18 mouse cellular contexts compared by ENCODE assay signal in the genomic region with DNA sequence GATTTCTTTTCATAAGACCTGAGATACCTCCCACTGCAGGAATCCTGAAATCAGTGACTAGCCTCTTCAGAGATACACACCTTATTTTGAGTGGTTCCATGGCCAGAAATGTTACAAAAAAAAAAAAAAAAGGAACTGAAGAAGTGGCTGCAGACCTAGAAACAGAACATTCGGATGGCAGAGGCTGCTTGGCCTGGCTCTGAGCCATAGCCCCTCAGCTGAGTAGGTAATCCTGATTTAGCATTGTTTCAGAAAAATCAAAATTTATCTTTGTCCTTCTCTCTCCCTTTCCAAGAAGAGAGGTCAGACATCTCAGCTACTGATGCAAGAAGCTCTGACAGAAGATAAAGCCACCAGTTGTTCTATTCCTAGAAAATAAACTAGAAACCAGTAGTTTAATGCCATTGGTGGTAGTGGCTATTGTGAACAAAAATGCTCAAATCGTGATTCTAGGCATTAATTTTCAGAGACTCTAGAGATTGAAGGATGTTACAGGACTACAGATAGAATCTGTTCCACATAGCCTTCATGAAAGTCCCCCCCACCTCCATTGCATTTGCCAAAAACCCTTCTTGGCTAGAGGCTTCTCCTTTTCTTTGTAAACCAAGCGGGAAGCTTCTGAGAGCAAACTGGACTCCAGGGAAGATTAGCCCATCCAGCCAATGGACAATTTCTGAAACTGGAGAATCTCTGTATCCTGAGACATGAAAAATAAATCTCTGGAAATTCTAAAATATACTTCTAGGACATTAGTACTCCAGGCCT. TPM values are rescaled to one million over a fixed set of nuclear protein-coding genes. Genes with fewer than 3 reads are reported as not detected.
DNase-seq lines count a peak whose midpoint lies in the region; ATAC-seq lines count a peak whose summit lies in the region.
"Had no signal": no experiment of that assay in that cellular context is flagged by ENCODE, and none has a peak within 500 bp of the region (broad histone marks: within the 10 kb centered on the region; RNA-seq: fewer than 3 reads in every experiment).

No protein-coding gene starts in this region.

- H3K9me3 ChIP-seq in hindbrain, embryonic 13.5 days, result no peaks in the 10 kb centered on the region
- H3K9me3 ChIP-seq in hindbrain, embryonic 11.5 days (ENCODE audit: control insufficient read depth, low read length), result no peaks in the 10 kb centered on the region
- no peaks in the 10 kb centered on the region for H3K9me3 ChIP-seq in midbrain, embryonic 12.5 days
- no peaks in the 10 kb centered on the region for H3K9me3 ChIP-seq in neural tube, embryonic 15.5 days (replicated peaks)
- H3K9me3 ChIP-seq: liver, embryonic 15.5 days had no signal

- H3K27me3 ChIP-seq in hindbrain, embryonic 13.5 days, result peaks cover 96% of the 10 kb centered on the region
- peaks cover 81% of the 10 kb centered on the region for H3K27me3 ChIP-seq in hindbrain, embryonic 11.5 days (ENCODE audit: control insufficient read depth, insufficient read depth, low read length)
- peaks cover 91% of the 10 kb centered on the region for H3K27me3 ChIP-seq in midbrain, embryonic 12.5 days
- peaks cover 70% of the 10 kb centered on the region for H3K27me3 ChIP-seq in neural tube, embryonic 15.5 days (replicated peaks)
- H3K27me3 ChIP-seq: CH12.LX had no signal

- no peak overlapping the region for H3K4me3 ChIP-seq in hindbrain, embryonic 13.5 days
- no peak overlapping the region for H3K4me3 ChIP-seq in hindbrain, embryonic 11.5 days (ENCODE audit: low read depth, low read length)
- H3K4me3 ChIP-seq in midbrain, embryonic 12.5 days, result no peak overlapping the region
- H3K4me3 ChIP-seq in neural tube, embryonic 15.5 days (replicated peaks), result no peak overlapping the region
- H3K4me3 ChIP-seq: liver, embryonic 15.5 days had no signal

- peaks cover 7% of the 10 kb centered on the region for H3K4me1 ChIP-seq in hindbrain, embryonic 13.5 days (replicated peaks)
- peaks cover 3% of the 10 kb centered on the region; the same call in 1 of the 2 replicates for H3K4me1 ChIP-seq in hindbrain, embryonic 11.5 days (replicated peaks; ENCODE audit: control insufficient read depth, insufficient read depth, low read length)
- H3K4me1 ChIP-seq in midbrain, embryonic 12.5 days, result peaks cover 14% of the 10 kb centered on the region
- peaks cover 15% of the 10 kb centered on the region for H3K4me1 ChIP-seq in neural tube, embryonic 15.5 days
- H3K4me1 ChIP-seq: liver, embryonic 15.5 days had no signal

- no peak overlapping the region for H3K4me2 ChIP-seq in hindbrain, embryonic 13.5 days
- no peak overlapping the region for H3K4me2 ChIP-seq in hindbrain, embryonic 11.5 days (replicated peaks; ENCODE audit: low read depth, low read length)
- H3K4me2 ChIP-seq in midbrain, embryonic 12.5 days (replicated peaks), result no peak overlapping the region; the same call in 1 of the 2 replicates
- H3K4me2 ChIP-seq in neural tube, embryonic 15.5 days, result no peak overlapping the region
- H3K4me2 ChIP-seq: heart, embryonic 11.5 days; liver, embryonic 15.5 days had no signal

- H3K9ac ChIP-seq in hindbrain, embryonic 13.5 days, result no peak overlapping the region; the same call in 1 of the 2 replicates
- no peak overlapping the region for H3K9ac ChIP-seq in hindbrain, embryonic 11.5 days (ENCODE audit: low read depth, low read length)
- H3K9ac ChIP-seq in midbrain, embryonic 12.5 days (replicated peaks), result no peak overlapping the region
- no peak overlapping the region for H3K9ac ChIP-seq in neural tube, embryonic 15.5 days (replicated peaks)
- H3K9ac ChIP-seq: liver, embryonic 15.5 days had no signal

- no peak for ATAC-seq in hindbrain, embryonic 13.5 days (ENCODE audit: low FRiP score)
- no peak for ATAC-seq in hindbrain, embryonic 11.5 days (ENCODE audit: low FRiP score)
- no peak for ATAC-seq in midbrain, embryonic 12.5 days (ENCODE audit: low FRiP score, low read depth)
- ATAC-seq in neural tube, embryonic 15.5 days (ENCODE audit: low FRiP score), result no peak

- H3K36me3 ChIP-seq in hindbrain, embryonic 13.5 days, result no peaks in the 10 kb centered on the region
- no peaks in the 10 kb centered on the region for H3K36me3 ChIP-seq in hindbrain, embryonic 11.5 days (ENCODE audit: control insufficient read depth, insufficient read depth, low read length)
- H3K36me3 ChIP-seq in midbrain, embryonic 12.5 days, result no peaks in the 10 kb centered on the region
- no peaks in the 10 kb centered on the region for H3K36me3 ChIP-seq in neural tube, embryonic 15.5 days
- H3K36me3 ChIP-seq: liver, embryonic 15.5 days had no signal

- 29% methylated on average over 3 of the region's 3 CpGs for WGBS in hindbrain, embryonic 13.5 days
- 22% methylated on average over 3 of the region's 3 CpGs for WGBS in hindbrain, embryonic 11.5 days
- 21% methylated on average over 3 of the region's 3 CpGs for WGBS in midbrain, embryonic 12.5 days
- 38% methylated on average over 3 of the region's 3 CpGs for WGBS in neural tube, embryonic 15.5 days

- intact Hi-C loops in heart, postnatal 10 days (cut with DNase I), result no loop called here

- DNase-seq in cerebellum, adult 11-12 months, result peak; percentile 30
- no peak for DNase-seq in cerebellum, adult 18-20 months
- no peak for DNase-seq in hindbrain, embryonic 11.5 days (ENCODE audit: low spot score)
- no peak for DNase-seq in gastrocnemius, adult 18-20 months (ENCODE audit: low spot score)
- no peak for DNase-seq in heart, postnatal 10 days
- DNase-seq: adrenal gland, postnatal 10 days; gastrocnemius, postnatal 36 days; kidney, adult 8-10 months; lung, postnatal 14 days had no signal

- peak overlapping the region; percentile 50 for H3K27ac ChIP-seq in hindbrain, embryonic 13.5 days
- H3K27ac ChIP-seq in hindbrain, embryonic 11.5 days (ENCODE audit: low read depth, low read length), result no peak overlapping the region
- peak overlapping the region; percentile 35; the same call in 1 of the 2 replicates for H3K27ac ChIP-seq in midbrain, embryonic 12.5 days (replicated peaks)
- peak overlapping the region; percentile 30; the same call in 1 of the 2 replicates for H3K27ac ChIP-seq in neural tube, embryonic 15.5 days (replicated peaks)
- H3K27ac ChIP-seq: liver, embryonic 15.5 days had no signal

RNA-seq across cellular contexts. Expression of gene Zic1, which starts 8.4 kb away (rescaled TPM):
- polyA plus RNA-seq in hindbrain, embryonic 13.5 days (2015; fragmentation: Nextera tagmentation; extraction: Ambion mirVana), result 13.7 and 21.3 TPM in 2 replicates
- 18.2 and 23.8 TPM in 2 replicates for polyA plus RNA-seq in hindbrain, embryonic 11.5 days (2014; fragmentation: Nextera tagmentation; extraction: Ambion mirVana)
- 11.9 and 17.2 TPM in 2 replicates for polyA plus RNA-seq in midbrain, embryonic 12.5 days (2016; fragmentation: Nextera tagmentation; extraction: Ambion mirVana)
- 9.7 and 13.2 TPM in 2 replicates for polyA plus RNA-seq in neural tube, embryonic 15.5 days (2015; fragmentation: Nextera tagmentation; extraction: Ambion mirVana)
- total RNA-seq in gastrocnemius, adult 18-20 months (2021), result 1 to 10 TPM; 1.8 to 3.3 TPM
- total RNA-seq in heart, postnatal 10 days (2021), result under 1 TPM; 0.10 to 0.12 TPM
- total RNA-seq: CH12.LX; hematopoietic stem cell, adult 5-6 weeks; megakaryocyte-erythroid progenitor cell, adult 5-6 weeks had no signal
- polyA plus RNA-seq: large intestine, adult 2 months had no signal

RNA-seq across cellular contexts. Expression of gene Zic4, which starts 11.8 kb away (rescaled TPM):
- polyA plus RNA-seq in hindbrain, embryonic 13.5 days (2015; fragmentation: Nextera tagmentation; extraction: Ambion mirVana), result 42.7 and 58.2 TPM in 2 replicates
- polyA plus RNA-seq in hindbrain, embryonic 11.5 days (2014; fragmentation: Nextera tagmentation; extraction: Ambion mirVana), result 32.8 and 36.5 TPM in 2 replicates
- 44.6 and 76.9 TPM in 2 replicates for polyA plus RNA-seq in midbrain, embryonic 12.5 days (2016; fragmentation: Nextera tagmentation; extraction: Ambion mirVana)
- 28.3 and 44.9 TPM in 2 replicates for polyA plus RNA-seq in neural tube, embryonic 15.5 days (2015; fragmentation: Nextera tagmentation; extraction: Ambion mirVana)
- under 1 TPM in 1 of 2 experiments, not detected in 1; 0.17 TPM for total RNA-seq in gastrocnemius, adult 18-20 months (2021)
- total RNA-seq in heart, postnatal 10 days (2021), result not detected
- total RNA-seq: adrenal gland, postnatal 10 days; CH12.LX; hematopoietic stem cell, adult 5-6 weeks; megakaryocyte-erythroid progenitor cell, adult 5-6 weeks had no signal
- polyA plus RNA-seq: heart, embryonic 11.5 days; large intestine, adult 2 months; liver, embryonic 15.5 days had no signal
